Mouse (Mus musculus) liver, embryonic 11.5 days (tissue): ENCODE data around the gene Dagla. TPM values are rescaled to one million over a fixed set of nuclear protein-coding genes. Genes with fewer than 3 reads are reported as not detected.

Source experiments
- ATAC-seq: fragments of 200-750 bp; cut with Nextera tagmentation; replicated peaks from 2 replicates; pipeline ENCODE4 v1.8.0; 2017; ENCODE audit warnings: moderate number of reproducible peaks, mild to moderate bottlenecking, moderate TSS enrichment, moderate library complexity; ENCODE audit not compliant: low FRiP score
- DNase-seq: peaks from one replicate; pipeline ENCODE4 v3.0.0-alpha.2; 2017; ENCODE audit warnings: low spot score
- H3K27ac ChIP-seq: fragments of 300-500 bp; sonication (generic); 2 replicates; pipeline ENCODE4 v1.5.1; 2014; ENCODE audit warnings: mild to moderate bottlenecking, low read depth, low read length, control low read depth
- H3K27me3 ChIP-seq: fragments of 300-500 bp; sonication (generic); replicated peaks from 2 replicates; pipeline ENCODE4 v1.6.1; 2014; ENCODE audit warnings: low read length, mixed read lengths; ENCODE audit not compliant: control insufficient read depth, insufficient read depth
- H3K36me3 ChIP-seq: fragments of 300-500 bp; sonication (generic); 2 replicates; pipeline ENCODE4 v1.6.1; 2014; ENCODE audit warnings: mild to moderate bottlenecking, low read length, moderate library complexity, mixed read lengths; ENCODE audit not compliant: control insufficient read depth, insufficient read depth
- H3K4me1 ChIP-seq: fragments of 300-500 bp; sonication (generic); replicated peaks from 2 replicates; pipeline ENCODE4 v1.6.1; 2014; ENCODE audit warnings: low read length, mixed read lengths; ENCODE audit not compliant: control insufficient read depth, insufficient read depth
- H3K4me2 ChIP-seq: fragments of 300-500 bp; sonication (generic); 2 replicates; pipeline ENCODE4 v1.6.1; 2014; ENCODE audit warnings: mild to moderate bottlenecking, control low read depth, moderate library complexity
- H3K4me3 ChIP-seq: fragments of 300-500 bp; sonication (generic); 2 replicates; pipeline ENCODE4 v1.5.1; 2014; ENCODE audit warnings: low read depth, low read length, control low read depth
- H3K9ac ChIP-seq: fragments of 300-500 bp; sonication (generic); 2 replicates; pipeline ENCODE4 v1.6.1; 2014; ENCODE audit warnings: low read depth, low read length, control low read depth
- H3K9me3 ChIP-seq: fragments of 300-500 bp; sonication (generic); 2 replicates; pipeline ENCODE4 v1.6.1; 2016; ENCODE audit warnings: low read length, inconsistent platforms, mixed read lengths; ENCODE audit not compliant: control insufficient read depth
- WGBS: fragments of 180-500 bp; shearing (Covaris S2); extraction: QIAGEN DNeasy Blood & Tissue Kit; methylation state at CpG from one replicate; pipeline ENCODE4 v1.1.7; 2014; 5-methylcytosine and 5-hydroxymethylcytosine counted together
- polyA plus RNA-seq: library from polyadenylated mRNA; unstranded; fragments of >200 nt; fragmentation: Nextera tagmentation; extraction: Ambion mirVana; gene quantifications from 2 replicates; pipeline ENCODE4 v1.2.1, GENCODE M21; 2014

The Dagla gene
- polyA plus RNA-seq, 1 experiment from 2014 or later: 0.82 TPM

DNA sequence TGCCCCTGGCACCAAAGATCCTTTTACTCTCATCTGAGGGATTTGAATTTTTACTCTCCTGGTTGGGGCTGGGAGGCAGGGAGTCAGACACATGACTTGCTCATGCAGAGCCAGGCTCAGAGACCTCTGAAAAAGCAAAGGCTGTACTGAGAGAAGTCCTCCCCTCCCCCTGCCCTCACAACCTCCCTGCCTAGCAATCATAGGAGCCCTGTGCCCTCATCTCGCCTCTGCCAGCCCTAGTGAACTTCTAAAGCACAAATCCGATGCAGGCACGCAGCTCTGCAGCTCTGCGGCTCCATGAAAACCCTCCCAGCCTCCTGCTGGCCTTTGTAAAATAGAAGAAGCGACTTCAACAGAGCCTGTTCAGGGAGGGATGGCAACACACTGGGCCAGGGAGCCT, 34.6 kb upstream of the Dagla start:
- H3K4me1 ChIP-seq: no peaks in the 10 kb centered on the region
- H3K27ac ChIP-seq: no peak overlapping the region
- no peak overlapping the region for H3K4me3 ChIP-seq
- no peaks in the 10 kb centered on the region for H3K36me3 ChIP-seq
- no peak overlapping the region for H3K9ac ChIP-seq
- H3K27me3 ChIP-seq: peaks cover 10% of the 10 kb centered on the region
- DNase-seq (no peak), ATAC-seq (no peak)
- WGBS: 30% methylated on average over 5 of the region's 5 CpGs
- no peaks in the 10 kb centered on the region for H3K9me3 ChIP-seq
- H3K4me2 ChIP-seq: no peak overlapping the region

DNA sequence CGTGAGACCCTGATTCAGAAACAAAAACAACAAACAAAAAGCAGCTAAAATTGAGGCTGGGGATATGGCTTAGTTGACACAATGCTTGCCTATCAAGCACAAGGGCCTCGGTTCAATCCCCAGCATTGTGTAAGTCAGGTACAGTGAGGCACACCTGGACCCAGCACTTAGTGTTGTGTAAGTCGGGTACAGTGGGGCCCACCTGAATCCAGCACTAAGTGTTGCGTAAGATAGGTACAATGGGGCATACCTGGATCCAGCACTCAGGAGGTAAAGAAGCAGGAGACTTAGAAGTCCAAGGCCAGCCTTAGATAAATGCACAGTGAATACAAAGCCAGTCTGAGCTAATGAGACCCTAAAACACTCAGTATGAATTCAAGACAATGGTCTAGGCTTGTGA, 34.0 kb upstream of the Dagla start:
- Histone ChIP-seq H3K4me2 (no peak overlapping the region), H3K27me3 (peaks cover 10% of the 10 kb centered on the region)
- WGBS: 69% methylated on average over 4 of the region's 4 CpGs

DNA sequence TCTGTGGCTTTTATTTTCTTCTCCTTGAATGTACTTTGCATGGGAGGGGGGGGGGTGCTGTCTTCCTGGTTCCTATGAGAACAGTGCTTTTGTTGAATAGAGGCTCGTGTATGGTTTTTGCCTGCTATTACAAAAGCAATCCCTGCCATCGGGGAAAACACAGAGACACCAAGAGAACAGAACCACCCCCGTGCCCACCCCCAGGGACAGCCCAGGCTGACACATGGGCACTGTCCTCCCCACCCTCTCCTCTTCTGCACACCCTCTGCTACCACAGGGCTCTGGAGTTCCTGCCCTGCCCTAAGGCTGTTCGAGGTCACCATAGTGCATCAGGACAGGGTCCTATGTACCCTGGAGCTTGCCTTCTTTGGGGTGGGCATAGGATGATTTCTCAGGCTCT, 29.8 kb upstream of the Dagla start:
- Histone ChIP-seq H3K9ac (no peak overlapping the region), H3K27me3 (peaks cover 7% of the 10 kb centered on the region), H3K4me1 (no peaks in the 10 kb centered on the region), H3K9me3 (no peaks in the 10 kb centered on the region), H3K4me2 (no peak overlapping the region), H3K36me3 (no peaks in the 10 kb centered on the region), H3K4me3 (no peak overlapping the region), H3K27ac (no peak overlapping the region)
- ATAC-seq (no peak), DNase-seq (no peak)
- WGBS: 78% methylated on average over 4 of the region's 4 CpGs

More for the DNA sequence above, 34.0 kb upstream of the Dagla start:
- no peak for ATAC-seq
- no peak for DNase-seq
- Histone ChIP-seq H3K9me3 (no peaks in the 10 kb centered on the region), H3K4me1 (no peaks in the 10 kb centered on the region), H3K9ac (no peak overlapping the region), H3K27ac (no peak overlapping the region), H3K4me3 (no peak overlapping the region), H3K36me3 (no peaks in the 10 kb centered on the region)

DNA sequence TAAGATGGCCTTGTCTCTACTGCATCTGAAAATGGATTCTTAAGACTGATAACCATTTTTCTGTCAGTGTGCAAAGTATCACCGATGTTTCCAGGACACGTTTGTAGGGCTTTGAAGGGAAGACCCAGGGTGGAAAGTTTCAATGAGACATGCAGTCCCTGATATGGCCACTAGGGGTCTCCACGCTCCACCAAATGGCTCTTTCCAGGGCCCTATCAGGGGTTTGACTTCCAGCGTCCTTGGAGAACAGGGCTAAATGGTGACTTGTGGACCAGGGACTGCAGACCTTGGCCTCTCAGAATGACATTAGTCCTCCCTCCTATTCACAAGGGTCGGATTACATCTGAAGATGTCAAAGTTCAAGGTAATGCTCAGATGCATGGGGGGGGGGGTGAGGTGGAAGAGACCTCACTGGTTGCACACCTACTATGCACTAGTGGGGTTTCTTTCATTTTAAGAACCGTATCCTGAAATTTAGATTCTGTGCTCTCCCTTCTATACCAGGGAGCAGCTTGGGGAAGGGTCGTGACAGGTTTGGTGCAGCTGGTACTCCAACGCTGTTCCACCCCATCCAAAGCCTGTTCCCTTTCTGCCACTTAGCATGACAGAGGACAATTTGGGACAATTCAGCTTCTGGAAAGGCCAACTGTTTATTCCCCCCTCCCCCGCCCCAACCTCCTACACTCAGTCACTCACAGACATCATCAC, 29.0 kb upstream of the Dagla start:
- ATAC-seq: 0 out of 2 replicates have a peak, but pooled peaks have one; percentile 23
- no peak overlapping the region for H3K4me3 ChIP-seq
- no peaks in the 10 kb centered on the region for H3K9me3 ChIP-seq
- H3K36me3 ChIP-seq: no peaks in the 10 kb centered on the region
- H3K9ac ChIP-seq: no peak overlapping the region
- 35% methylated on average over 9 of the region's 9 CpGs for WGBS
- H3K27ac ChIP-seq: no peak overlapping the region
- H3K4me2 ChIP-seq: no peak overlapping the region
- H3K27me3 ChIP-seq: peaks cover 3% of the 10 kb centered on the region; the same call in 1 of the 2 replicates
- no peaks in the 10 kb centered on the region for H3K4me1 ChIP-seq
- peak; percentile 49 for DNase-seq

DNA sequence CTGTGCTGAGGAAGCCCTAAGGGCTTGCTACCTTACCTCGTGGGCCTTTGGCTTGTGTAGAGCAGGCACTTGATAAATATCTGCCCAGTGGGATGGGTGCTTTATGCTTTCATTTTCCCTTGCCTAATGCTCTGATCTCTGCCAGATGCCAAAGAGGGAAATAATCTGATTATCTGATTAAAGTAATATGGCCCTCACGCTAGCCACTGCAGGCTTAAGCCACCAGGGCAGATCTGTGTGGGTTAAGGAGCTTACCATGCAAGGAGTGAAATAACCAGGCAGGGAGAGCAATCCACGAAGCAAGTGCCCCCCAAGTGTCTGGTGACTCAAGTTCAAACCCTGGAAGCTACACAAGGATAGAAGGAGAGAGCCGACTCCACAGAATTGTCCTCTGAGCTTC, 27.0 kb upstream of the Dagla start:
- Histone ChIP-seq H3K4me1 (no peaks in the 10 kb centered on the region), H3K4me2 (no peak overlapping the region), H3K36me3 (no peaks in the 10 kb centered on the region), H3K4me3 (no peak overlapping the region), H3K27ac (no peak overlapping the region), H3K27me3 (0 out of 2 replicates have a peak, but pooled peaks cover 3% of the 10 kb centered on the region), H3K9ac (no peak overlapping the region), H3K9me3 (no peaks in the 10 kb centered on the region)
- WGBS: 56% methylated on average over 4 of the region's 4 CpGs
- DNase-seq: no peak
- no peak for ATAC-seq

DNA sequence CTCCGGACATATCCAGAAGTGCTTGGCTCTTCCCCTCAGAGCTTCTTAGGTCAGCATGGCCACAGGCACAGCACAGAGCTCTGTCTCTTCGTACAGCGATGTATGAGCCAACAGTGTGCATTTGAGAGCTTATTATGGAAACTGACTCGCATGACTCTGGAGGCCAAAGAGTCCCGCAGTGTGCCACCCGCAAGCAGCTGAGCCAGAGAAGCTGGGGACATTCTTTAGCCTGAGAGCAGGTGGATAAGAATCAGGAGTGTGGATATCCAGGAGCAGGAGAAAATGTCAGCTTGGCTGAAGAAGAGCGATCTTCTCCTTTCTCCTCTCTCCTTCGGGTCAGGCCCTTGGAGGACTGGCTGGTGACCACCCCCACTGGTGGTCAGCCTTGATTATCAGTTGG, 24.4 kb upstream of the Dagla start:
- H3K4me2 ChIP-seq: no peak overlapping the region
- H3K9ac ChIP-seq: no peak overlapping the region
- H3K27ac ChIP-seq: no peak overlapping the region
- ATAC-seq: no peak
- H3K9me3 ChIP-seq: no peaks in the 10 kb centered on the region
- H3K4me3 ChIP-seq: no peak overlapping the region
- no peaks in the 10 kb centered on the region for H3K36me3 ChIP-seq
- no peak for DNase-seq
- WGBS: 81% methylated on average over 8 of the region's 8 CpGs
- no peaks in the 10 kb centered on the region for H3K4me1 ChIP-seq
- no peaks in the 10 kb centered on the region for H3K27me3 ChIP-seq

DNA sequence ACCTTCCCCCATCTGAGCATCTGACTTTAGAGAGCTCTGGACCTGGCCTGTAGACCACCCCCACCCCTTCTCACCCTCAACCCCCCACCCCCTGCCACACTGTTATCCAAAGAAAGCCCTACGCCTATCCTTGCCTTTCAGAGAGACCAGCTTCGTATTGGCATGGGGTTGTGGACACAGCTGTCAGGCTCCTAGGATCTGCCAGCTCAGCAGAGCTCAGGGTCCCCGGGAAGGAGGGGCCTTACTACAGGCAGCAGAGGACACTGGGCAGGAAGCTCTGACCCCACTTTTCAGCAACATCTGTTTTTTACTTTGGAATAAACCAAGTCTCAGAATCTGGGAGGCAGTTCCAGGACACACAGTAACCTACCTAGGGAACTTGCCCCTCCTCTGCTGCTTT, 21.9 kb upstream of the Dagla start:
- Histone ChIP-seq H3K36me3 (no peaks in the 10 kb centered on the region), H3K4me3 (no peak overlapping the region), H3K9me3 (no peaks in the 10 kb centered on the region), H3K27ac (no peak overlapping the region), H3K4me2 (no peak overlapping the region), H3K27me3 (no peaks in the 10 kb centered on the region), H3K4me1 (no peaks in the 10 kb centered on the region), H3K9ac (no peak overlapping the region)
- no peak for DNase-seq
- 60% methylated on average over 3 of the region's 3 CpGs for WGBS
- ATAC-seq: no peak

DNA sequence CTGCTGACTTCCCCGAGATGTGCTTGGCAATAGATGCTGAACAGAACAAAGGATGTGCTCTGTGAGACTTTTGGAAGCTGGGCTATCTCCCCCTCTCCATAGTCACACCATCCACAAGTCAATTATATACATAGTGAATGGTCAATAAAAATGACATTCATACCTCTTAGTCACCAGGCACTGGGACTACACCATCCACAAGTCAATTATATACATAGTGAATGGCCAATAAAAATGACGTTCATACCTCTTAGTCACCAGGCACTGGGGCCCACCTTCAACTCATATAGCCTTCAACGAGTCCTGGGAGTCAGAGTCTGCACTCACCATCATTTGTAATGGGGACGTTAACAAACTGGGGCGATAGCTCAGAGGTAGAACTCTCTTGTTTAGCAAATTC, 19.2 kb upstream of the Dagla start:
- Histone ChIP-seq H3K27ac (no peak overlapping the region), H3K4me1 (no peaks in the 10 kb centered on the region), H3K4me2 (no peak overlapping the region), H3K9ac (no peak overlapping the region), H3K9me3 (no peaks in the 10 kb centered on the region), H3K4me3 (no peak overlapping the region), H3K27me3 (no peaks in the 10 kb centered on the region), H3K36me3 (no peaks in the 10 kb centered on the region)
- 77% methylated on average over 5 of the region's 5 CpGs for WGBS
- ATAC-seq (no peak), DNase-seq (no peak)

DNA sequence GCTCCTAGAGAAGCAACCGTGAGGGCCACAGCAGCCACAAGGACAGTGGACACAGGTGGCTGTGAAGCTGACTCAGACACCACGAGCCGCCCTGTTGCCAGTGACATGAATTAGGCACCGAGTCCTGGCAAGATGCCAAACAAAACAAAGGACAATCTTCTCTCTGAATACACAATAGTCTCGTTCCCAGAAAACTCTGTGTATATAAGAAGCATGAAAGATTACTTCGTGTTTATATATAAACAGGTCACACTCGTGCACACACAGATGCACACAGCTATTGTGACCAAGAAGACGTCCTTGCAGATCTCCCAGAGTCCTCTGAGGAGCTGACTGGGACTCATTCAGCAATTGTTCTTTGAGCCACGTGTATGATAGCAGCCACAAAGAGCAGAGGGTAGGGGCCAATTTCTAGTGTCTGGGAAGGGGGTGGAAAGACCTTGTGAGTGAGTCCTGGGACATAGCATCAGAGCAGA, 18.7 kb upstream of the Dagla start:
- no peak overlapping the region for H3K4me2 ChIP-seq
- no peaks in the 10 kb centered on the region for H3K27me3 ChIP-seq
- no peak overlapping the region for H3K9ac ChIP-seq
- H3K27ac ChIP-seq: no peak overlapping the region
- H3K4me1 ChIP-seq: no peaks in the 10 kb centered on the region
- H3K36me3 ChIP-seq: no peaks in the 10 kb centered on the region
- DNase-seq: no peak
- no peaks in the 10 kb centered on the region for H3K9me3 ChIP-seq
- no peak overlapping the region for H3K4me3 ChIP-seq
- no peak for ATAC-seq
- 56% methylated on average over 9 of the region's 9 CpGs for WGBS
